Mouse (Mus musculus): ENCODE measurements at regions not wholly inside any gene's neighbourhood (a gene's known extent, or its start where the extent isn't known, plus 50 kb on each side); places are given as distances from the start of the nearest gene placed in this dataset.
A peak's percentile ranks its signal among the peaks of the same experiment; 100 is the strongest.

DNA sequence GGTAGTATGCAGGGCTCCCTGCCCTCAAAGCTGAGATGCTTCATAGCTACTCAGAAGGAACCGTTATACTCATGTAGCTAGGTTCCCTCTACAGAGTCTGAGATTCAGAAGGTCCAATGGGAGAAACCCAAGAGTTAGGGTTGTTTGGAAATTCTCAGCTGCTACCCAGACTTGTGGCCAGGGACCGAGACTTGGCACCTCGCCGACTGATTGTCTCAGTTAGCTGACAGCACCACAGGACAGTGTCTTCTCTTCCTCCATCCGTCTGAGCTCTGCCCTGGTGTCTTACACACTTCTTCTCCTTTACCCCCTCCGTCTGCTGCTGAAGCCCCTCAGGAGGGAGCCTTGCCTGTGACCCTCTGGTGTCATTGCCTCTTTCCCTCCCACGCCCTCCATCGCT, 329.6 kb upstream of the Prox1 start:
- DNase-seq (ENCODE audit: low spot score): no peak

DNA sequence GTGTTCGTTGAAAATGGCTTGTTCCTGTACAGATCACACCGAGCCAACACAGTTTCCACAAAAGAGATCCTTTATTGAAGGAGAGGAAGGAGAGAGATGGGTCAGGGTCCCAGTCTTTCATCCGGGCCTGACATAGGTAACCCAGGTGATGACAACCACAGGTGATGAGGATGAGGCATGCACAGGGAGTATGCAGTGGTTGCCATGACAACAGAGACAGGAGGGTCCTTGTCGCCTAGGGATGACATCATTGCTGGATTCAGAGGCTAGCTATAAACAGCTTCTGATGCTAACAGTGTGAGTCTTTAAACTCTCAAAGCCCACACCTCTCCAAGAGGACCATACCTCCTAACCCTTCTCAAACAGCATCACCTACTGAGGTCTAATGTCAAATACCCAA, 327.0 kb upstream of the Prox1 start:
- DNase-seq (ENCODE audit: low spot score): no peak

DNA sequence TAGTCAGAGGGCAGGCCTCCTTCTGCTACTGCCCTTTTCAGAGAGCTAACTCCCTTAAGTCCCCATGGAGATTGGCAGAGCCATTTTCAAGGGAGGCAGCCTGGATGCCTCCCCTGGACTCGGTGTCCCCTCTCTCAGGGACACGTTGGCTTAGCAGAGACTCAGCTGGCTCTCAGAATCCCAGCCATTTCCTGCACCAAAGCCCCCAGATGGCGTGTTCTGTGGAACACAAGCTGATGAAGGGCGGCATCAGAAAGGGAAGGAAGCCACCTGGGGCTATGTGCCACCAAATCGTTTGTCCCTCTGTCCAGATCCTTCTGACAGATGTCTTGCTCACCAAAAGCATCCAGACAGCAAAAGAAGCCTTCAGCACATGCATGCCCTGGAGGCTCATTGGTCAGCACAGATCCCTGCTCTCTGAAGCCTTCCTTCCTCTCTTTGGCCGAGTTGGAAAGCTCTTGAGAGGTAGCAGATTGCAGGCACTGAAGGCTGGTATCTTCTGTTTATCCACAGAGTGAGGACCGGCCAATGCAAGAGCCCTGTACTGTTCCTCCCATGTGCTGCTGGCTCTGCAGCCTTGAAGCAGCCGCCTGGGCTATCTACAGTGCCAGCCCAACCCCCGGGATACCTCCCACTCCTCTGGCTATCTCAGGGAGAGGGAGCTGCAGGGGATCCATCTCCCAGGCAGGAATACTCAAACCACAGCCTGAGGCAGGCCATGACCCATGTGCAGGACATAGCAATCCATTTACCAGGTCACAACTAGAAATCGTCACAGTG, 325.4 kb upstream of the Prox1 start:
- peak; percentile 27 for DNase-seq (ENCODE audit: low spot score)

DNA sequence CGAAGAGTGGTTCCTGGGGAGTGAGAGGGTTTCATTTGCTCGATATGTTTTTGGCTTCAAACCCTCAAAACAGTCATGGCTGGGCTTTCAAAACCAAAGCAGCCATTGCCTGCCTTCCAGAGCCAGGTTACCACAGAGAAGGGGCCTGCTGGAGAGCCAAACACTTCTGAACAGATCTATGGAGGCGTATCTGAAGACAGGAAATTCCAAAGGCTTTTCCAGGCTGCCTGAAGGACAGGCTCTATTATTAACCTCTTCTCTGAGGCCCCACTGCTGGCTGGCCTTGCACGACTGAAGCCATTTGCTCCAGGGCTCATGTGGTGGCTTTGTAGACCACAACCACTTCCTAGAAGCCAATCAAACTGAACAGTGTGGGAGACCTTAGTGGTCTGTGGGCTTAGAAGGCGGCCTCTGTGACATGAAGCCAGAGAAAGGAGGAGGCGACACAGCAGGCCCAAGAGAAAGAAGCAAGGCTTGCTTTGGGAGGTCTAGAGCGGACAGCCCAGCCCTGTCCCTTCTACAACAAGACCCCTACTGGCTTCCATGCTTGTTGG, 316.1 kb upstream of the Prox1 start:
- DNase-seq (ENCODE audit: low spot score): no peak

DNA sequence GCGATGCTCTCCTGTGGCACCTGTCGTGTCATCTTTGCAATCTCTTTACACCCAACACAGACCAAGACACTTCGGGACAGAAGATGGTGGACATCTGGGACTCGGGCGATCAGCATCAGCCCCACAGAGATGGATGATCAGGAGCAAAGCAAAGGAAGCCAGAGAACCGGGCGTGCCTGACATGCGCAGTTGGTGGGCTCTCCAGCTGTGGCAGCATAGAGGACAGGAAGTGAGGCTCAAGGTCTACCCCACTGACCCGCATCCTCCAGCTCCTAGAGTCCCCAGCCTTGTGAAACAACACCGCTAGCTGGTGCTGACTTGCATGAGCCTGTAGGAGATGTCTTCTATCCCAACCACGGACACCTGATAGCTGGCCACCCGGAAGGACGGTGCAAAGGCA, 312.9 kb upstream of the Prox1 start:
- no peak for DNase-seq (ENCODE audit: low spot score)

DNA sequence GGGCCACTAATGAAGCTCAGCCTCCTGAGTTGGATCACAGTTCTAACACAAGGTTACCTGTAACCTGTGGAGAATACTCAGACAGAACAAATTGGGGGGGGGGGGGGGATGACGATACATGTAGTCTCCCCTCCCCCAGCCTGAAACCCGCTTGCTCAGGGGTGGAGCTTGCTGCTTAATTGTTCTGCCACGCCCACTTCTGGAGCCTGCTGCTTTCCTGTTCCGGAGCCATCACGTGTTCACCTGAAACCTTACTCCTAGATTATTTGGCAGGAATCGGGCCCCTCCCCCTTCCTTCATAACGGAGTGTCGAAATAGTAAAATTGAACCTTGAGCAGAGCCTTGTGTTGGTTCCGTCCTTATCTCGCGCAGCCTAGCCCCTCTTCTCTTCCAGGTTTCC, 310.6 kb upstream of the Prox1 start:
- no peak for DNase-seq (ENCODE audit: low spot score)

DNA sequence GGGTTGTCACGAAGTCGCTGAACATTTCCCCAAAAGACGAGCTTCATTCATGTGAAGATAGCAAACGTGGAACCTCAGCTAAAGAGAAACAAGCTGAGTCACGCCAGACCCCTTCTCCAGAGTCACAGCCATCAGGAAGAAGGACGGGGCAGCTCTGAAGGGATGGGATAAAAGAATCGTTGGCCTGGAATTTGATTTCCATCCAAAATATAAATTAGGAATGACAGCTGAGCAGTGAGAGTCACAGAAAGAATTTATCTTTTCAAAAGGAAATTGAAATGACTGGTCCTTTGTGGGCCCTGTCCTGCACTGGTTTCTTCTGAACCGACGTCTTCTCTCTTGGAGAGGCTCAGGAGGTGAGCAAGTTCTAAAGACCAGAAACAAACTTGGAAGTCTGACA, 310.1 kb upstream of the Prox1 start:
- DNase-seq (ENCODE audit: low spot score): no peak

DNA sequence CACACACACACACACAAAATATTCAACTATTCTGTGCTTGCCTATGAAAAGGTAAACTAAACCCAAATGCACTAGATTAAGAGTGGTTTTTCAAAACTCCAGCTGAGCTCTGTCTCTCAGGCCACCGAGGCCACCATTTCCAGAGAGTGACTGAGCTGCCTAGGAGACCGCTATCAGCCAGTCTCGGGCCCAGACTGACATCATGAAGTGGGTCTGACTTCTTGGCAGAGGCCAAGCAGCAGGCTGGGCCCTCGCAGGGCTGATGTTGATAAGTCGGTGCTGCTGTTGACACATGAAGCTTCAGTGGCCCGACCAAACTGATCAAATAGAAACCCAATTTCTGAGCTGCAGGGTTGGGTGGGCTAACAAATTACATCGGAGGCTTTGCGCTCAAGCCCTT, 302.2 kb upstream of the Prox1 start:
- DNase-seq (ENCODE audit: low spot score): no peak

DNA sequence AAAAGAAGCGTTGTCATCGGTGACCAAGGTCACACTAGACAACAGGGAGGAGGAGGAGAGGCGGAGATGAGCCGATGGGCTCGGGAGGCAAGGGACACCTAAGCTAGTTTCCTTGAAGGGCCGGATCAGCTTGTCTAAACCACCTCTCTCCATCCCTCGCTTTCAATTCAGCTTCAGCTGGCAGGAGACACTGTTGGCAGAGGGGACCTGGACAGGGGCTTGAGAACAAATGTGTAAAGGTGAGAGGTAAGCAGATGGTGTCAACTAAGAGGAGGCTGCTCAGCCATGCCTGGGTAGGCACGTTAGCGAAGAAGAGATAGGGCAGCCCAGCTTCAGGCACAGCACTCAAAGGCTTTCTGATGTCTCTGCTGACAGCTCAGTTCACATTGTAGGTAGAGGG, 299.8 kb upstream of the Prox1 start:
- no peak for DNase-seq (ENCODE audit: low spot score)

DNA sequence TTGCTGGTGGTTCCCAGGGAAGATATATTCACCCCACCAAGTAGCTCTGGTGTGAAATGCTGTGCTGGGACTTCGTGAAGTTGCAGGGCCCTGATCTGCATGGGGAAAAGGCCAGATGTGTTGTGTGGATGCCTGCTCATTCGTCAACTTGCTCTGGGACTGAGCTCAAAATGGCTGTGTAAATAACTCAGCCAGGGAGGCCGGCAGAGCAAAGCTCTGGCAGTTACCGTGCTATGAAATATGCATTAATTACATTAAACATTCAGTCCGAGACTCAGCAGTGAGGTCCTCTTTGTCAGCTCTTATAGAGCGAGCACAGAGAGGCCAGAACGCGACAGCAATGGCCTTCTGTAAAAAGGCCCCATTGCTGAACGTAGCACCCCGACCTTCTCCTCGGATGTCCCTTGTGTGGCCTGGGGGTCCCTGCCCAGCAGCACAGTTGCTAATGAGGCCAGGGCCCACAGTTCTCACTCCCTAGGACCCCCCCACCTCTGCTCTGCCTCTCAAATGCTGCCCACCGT, 287.1 kb upstream of the Prox1 start:
- DNase-seq (ENCODE audit: low spot score): no peak

DNA sequence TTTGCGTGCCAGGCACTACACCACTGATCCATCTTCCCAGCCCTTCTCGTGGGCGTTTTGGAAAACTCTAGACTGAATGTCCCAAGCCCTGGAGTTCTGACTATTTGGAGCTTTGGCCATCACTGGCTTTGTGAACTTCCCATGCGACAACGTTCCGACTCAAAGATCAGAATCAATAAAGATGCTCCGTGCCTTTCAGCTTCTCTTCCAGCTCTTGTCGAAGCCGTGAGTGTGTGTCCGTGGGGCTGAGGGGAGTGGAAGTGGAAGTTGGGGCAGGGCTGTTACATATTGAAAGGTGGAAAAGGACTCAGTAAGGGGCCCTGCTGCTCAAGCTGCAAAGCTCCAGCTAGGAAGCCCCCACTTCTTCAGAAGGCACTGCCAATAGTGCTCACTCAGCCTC, 283.0 kb upstream of the Prox1 start:
- no peak for DNase-seq (ENCODE audit: low spot score)

DNA sequence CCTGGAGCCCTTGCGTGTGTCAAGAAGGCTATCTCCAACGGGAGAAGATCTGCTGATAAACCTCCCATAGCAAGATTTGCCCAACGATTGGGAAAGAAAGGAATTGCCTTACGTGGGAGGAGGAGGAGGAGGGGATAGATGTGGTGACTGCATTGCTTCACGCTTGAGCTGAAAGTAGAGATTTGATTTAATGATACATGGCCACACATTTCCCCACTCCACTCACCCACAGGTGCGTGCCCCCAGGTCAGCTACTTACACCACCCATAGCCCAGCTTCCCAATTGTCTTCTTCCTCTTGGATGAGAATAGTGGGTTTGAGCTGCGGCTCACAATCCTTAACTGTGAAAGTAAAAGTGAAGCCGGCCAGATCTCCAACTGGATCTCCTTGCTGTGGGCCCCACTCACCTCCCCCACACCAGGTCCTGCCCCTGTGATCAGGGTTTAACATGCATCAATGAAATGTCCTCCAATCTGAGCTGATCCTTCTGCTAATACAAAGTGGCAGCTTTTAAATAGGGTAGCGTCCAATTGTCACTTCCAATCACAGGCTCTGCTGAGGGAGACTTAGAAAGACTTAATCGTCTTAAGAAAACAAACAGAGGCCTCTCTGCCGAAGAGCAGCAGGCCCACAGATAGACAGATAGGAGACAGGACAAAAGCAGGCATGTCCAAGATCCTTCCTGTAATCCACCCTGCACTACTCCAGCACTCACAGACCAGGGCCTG, 281.8 kb upstream of the Prox1 start:
- no peak for DNase-seq (ENCODE audit: low spot score)

DNA sequence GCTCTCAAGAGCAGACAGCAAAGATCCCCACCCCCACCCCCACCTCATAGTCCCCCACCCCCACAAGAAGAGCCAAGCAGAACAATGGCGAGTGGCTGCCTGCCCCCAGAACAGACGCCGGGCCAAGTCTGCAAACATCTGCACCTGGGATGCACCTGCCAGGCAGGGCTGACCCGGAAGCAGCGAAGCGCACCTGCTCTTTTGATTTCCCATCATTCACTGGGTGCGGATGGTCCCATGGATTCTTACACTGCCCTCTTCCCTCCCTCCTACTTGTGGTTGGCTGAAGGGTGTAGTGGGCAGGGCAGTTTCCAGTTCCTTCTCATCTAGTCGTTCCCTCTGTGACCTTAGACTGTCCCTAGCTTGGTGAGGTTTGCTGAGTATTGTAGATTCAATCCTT, 277.7 kb upstream of the Prox1 start:
- DNase-seq (ENCODE audit: low spot score): no peak

DNA sequence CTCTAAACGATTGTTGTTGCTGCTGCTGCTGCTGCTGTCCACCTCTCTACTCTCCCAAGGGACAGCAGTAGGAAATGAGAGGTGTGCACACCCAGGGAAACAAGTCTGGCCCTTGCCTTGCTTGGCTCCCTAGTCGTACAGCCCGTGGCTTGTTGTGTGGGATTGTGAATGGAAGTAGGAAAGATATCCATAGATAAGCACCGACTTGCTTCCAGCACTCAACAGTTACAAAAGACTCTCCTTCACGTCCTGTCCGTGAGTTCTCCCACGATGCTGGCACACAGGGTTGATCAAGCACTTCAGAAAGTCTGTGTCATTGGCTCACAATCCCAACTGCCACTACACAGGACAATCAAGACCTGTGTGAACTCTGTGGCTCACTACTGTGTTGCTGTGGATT, 276.7 kb upstream of the Prox1 start:
- DNase-seq (ENCODE audit: low spot score): no peak

DNA sequence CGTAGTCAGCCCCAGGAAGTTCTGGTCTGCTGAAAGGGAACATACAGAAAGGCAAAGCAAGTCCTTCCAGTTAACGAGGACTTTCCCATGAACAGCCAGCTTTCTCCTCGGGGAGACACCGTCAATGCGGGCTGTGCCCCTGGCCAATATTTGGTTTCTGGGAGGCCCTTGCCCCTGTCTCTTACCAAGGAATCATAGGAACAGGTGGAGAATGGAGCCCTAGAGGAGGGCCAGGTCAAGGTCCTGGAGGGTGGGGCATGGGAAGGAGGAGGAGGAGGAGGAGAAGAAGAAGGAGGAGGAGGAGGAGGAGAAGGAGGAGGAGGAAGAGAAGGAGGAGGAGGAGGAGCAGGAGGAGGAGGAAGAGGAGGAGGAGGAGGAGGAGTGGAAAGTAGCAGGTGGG, 276.2 kb upstream of the Prox1 start:
- no peak for DNase-seq (ENCODE audit: low spot score)

DNA sequence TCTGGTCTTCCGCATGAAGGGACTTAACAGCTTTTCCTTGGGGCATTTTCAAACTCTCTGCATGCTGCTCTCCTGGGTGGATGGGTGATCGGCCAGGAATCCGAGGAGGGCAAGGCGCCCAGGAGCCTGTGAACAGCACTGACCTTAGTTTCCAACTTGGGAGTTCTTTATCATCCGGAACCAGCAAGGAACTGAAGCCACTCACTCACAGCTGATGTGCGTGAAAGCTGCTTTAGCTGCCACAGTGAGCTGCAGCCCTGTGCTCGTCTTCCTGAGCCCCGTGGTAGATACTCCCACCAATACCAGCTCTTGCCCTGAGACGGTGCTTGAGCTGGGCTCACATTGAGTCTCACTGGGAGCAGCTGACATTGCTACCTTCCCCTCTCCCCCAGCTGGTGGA, 273.9 kb upstream of the Prox1 start:
- DNase-seq (ENCODE audit: low spot score): no peak

DNA sequence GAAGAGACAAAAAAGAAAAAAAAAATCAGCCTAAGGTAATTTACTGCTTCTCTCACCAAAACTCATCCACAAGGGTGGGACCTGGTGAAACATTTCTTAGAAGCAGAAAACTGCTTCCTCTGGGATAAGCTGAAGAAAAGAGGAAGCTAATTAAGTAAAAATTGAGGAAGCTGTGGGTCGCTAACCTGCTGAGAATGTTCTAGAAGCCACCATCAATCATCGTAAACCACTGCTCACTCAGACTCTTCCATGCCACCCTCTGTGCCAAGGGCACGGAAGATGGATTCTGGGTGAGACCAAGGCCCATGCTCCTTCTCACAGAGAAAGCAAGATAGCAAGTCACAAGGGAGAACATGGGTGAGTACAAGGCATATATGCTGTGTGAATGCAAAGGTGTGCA, 272.7 kb upstream of the Prox1 start:
- no peak for DNase-seq (ENCODE audit: low spot score)

DNA sequence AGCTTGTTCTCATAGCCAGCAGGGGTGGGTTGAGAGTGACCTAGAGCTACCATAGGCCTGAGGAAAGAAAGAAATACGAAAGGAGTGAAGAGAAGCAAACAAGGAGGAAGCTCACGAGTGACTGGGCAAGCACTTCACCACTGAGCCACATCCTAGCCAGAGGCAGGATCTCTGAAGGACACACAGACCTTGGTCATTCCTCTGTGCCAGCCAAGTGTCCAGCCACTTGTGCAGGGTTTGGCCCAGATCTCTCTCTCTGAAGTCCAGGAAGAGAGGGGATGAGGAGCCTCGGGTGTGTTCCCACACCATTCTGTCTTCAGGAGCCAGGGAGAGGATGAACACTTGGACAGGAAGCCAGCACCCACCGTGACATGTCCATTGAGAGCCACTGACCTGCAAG, 271.7 kb upstream of the Prox1 start:
- no peak for DNase-seq (ENCODE audit: low spot score)

DNA sequence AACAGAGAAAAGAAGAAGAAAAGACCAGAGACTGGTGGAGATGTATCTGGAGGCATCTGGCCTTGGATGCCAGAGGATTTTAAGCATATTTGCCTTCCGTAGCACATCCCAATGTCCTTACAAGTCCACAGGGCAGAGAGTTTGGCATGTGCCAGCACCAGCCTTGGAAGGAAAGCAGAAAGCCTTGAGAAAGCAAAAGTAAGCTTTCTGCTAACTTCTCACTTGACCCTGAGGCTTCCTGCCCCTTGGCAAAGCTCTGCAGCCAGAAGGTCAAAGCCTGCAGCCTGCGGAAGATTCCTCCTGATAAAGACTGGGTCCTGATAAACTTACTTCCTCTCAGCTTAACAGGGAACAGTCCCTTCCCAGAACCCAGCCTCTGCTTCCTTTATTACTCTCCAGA, 268.3 kb upstream of the Prox1 start:
- DNase-seq (ENCODE audit: low spot score): peak; percentile 49

DNA sequence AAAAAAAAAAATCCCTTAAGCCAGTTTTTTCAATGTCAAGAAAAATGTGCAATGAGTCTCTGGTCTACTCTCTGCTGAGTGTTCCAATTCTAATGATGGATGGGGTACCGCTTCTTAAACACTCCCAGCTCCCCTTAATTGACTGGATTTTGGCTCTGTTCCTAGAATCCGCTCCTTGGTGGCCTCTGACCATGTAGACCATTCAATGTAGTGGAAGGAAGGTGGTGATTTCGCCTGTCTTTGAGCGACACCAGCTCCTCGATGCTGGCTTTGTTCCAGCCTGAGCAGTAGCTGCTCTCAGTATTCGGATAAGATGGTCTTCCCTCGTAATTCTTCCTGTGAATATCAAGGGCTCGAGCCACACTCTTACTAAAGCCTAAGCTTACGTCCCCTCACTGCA, 252.4 kb upstream of the Prox1 start:
- no peak for DNase-seq (ENCODE audit: low spot score)

DNA sequence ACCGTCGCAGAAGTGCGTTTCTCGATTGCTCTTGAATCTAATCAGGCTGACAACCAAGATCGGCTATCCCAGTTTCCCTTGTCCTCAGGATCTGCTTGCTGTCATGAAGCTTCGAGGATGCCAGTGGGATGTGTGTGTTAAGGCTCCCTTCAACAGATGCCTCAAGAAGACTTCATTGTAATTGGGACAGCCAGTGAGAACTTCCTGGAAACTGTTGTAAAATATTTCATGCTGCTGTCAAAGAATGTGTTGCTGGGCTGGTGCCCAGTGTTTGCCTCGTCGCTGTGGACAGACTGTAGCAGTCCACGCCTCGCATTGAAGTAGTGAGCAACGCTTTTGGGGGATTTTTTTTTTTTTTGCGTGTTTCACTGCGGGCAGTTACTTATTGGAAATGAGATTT, 249.2 kb upstream of the Prox1 start:
- no peak for DNase-seq (ENCODE audit: low spot score)

DNA sequence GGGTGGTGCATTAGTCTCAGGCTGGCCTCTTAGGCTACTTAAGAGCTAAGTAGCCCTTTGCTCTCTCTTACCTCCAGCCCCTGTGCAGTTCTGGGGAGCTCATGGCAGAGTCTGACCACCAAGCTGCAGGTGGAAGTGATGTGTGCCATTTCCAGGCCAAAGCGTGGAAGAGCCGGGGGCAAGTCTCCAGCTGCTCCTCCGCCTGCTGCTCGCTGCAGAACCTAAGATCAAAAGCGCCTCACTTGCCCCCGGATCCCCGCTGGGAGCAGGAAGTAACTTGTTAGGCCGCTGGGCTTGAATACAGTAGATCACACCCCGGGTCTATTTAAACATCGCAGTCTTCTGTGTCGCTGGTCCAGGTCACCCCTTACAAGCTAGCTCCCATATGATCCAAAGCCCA, 246.8 kb upstream of the Prox1 start:
- DNase-seq (ENCODE audit: low spot score): no peak

DNA sequence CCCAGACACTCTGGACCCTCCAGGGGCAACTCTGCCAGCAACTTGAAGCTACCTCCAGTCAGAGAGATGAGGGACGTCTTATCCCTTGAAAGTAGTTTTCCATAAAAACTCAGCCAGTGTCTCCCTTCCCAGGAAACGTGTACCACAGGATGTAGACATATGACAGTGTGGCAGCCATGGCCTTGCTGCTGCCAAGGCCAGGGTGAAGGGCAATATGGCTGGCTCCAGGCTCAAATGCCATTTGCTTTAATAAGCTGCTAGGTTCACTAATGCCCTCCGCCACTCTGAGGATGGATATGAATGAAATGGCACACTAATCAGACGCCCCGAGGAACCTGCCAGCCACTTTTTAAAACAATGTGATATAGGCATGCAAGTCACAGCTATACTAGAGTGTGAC, 241.2 kb upstream of the Prox1 start:
- DNase-seq (ENCODE audit: low spot score): no peak
